Mouse (Mus musculus) heart, adult 2 months (tissue): Measurements from ENCODE around the gene Ccdc142. TPM values are rescaled to one million over a fixed set of nuclear protein-coding genes. Genes with fewer than 3 reads are reported as not detected.

Experiments
- DNase-seq, 2 experiments: peaks; one replicate each; pipeline ENCODE4 v3.0.0; 2021
- H3K27ac ChIP-seq: fragments of 200-600 bp; 2 replicates; pipeline ENCODE4 v1.8.1; 2022
- H3K27me3 ChIP-seq: fragments of 200-500 bp; 2 replicates; pipeline ENCODE4 v1.6.1; 2012; ENCODE audit warnings: mild to moderate bottlenecking, low read length, inconsistent platforms, mixed read lengths; ENCODE audit not compliant: control insufficient read depth, insufficient read depth
- H3K36me3 ChIP-seq: fragments of 200-500 bp; 2 replicates; pipeline ENCODE4 v1.6.1; 2012; ENCODE audit warnings: low read length, inconsistent platforms; ENCODE audit not compliant: control insufficient read depth, insufficient read depth
- H3K4me1 ChIP-seq: fragments of 200-500 bp; 2 replicates; pipeline ENCODE4 v1.6.1; 2011; ENCODE audit warnings: low read length; ENCODE audit not compliant: control insufficient read depth, insufficient read depth
- H3K4me3 ChIP-seq: fragments of 200-600 bp; 2 replicates; pipeline ENCODE4 v1.8.1; 2022
- H3K79me2 ChIP-seq: fragments of 200-500 bp; replicated peaks from 2 replicates; pipeline ENCODE4 v1.6.1; 2012; ENCODE audit warnings: mild to moderate bottlenecking, inconsistent platforms, low read length, moderate library complexity, mixed read lengths; ENCODE audit not compliant: control insufficient read depth, insufficient read depth
- H3K9ac ChIP-seq: fragments of 200-500 bp; 2 replicates; pipeline ENCODE4 v1.6.1; 2012; ENCODE audit warnings: low read depth, mild to moderate bottlenecking, control low read depth, inconsistent platforms, low read length, mixed read lengths
- CTCF ChIP-seq: fragments of 200-600 bp; IDR thresholded peaks from 2 replicates; pipeline ENCODE4 v1.8.1; 2022; ENCODE audit warnings: antibody characterized with exemption, mild to moderate bottlenecking, moderate library complexity
- EP300 ChIP-seq: fragments of 200-500 bp; IDR thresholded peaks from 2 replicates; pipeline ENCODE4 v1.6.1; 2011; ENCODE audit warnings: low read depth, low read length, control low read depth; ENCODE audit not compliant: insufficient read depth
- POLR2A ChIP-seq: fragments of 200-500 bp; IDR thresholded peaks from 2 replicates; pipeline ENCODE4 v1.6.1; 2011; ENCODE audit warnings: mild to moderate bottlenecking, low read depth, low read length, control low read depth; ENCODE audit not compliant: insufficient read depth
- WGBS: fragments of 180-500 bp; shearing (Covaris S2); methylation state at CpG from one replicate; pipeline ENCODE4 v1.1.7; 2018; 5-methylcytosine and 5-hydroxymethylcytosine counted together
- intact Hi-C: fragments of 180-260 bp; cut with DNase I; formaldehyde crosslinking; loops from one replicate; pipeline ENCODE4 v1.15.1; 2025
- long read RNA-seq: library from polyadenylated mRNA; stranded (forward); transcript quantifications from one replicate; pipeline ENCODE4 v2.0.0, GENCODE M21; 2021
- polyA plus RNA-seq: library from polyadenylated mRNA; depleted of rRNA; stranded (reverse); fragments of >200 nt; gene quantifications from 2 replicates; pipeline ENCODE4 v1.2.3, GENCODE M21; 2012; rRNA removed
- total RNA-seq, 2 experiments: library from RNA; stranded (reverse); gene quantifications; 2 replicates each; pipeline ENCODE4 v1.2.3; 2021

Ccdc142 gene
- total RNA-seq (1 to 10 TPM; 2.0 to 2.5 TPM), polyA plus RNA-seq (1.7 and 2.4 TPM in 2 replicates)
- long read RNA-seq = 0 reads

DNA sequence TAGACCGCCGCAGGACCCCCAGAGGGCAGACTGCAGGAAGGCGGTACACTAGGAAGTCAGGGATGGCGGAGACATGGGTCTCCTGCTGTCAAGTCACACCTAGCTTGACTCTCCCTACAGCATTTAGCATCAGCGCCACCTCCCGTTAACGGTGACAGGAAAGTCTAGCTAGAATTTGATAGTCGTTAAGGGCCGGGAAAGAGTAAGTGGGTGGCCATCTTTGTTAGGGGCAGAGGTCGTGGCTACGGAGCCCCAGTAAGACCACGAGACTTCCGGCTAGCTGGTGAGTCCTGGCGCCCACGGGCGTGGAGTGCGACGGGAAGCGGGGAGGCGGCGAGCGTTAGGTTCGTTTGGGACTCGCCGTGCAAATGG is at the start of gene Ccdc142, which contains the start of gene Gm42688:
TSS of gene Ccdc142 (plus strand) at position 286 of the 372 bp plus-strand sequence.
TSS of gene Gm42688 (plus strand) at position 302 of the 372 bp plus-strand sequence.
- peak within 1 kb of the TSS; percentile 72 for H3K4me3 ChIP-seq
- H3K27ac ChIP-seq = peak within 1 kb of the TSS; percentile 89
- TF ChIP-seq CTCF (peak; percentile 68), EP300 (peak; percentile 64; the same call in 1 of the 2 replicates), POLR2A (peak; percentile 68)
- no peaks in the 10 kb centered on the region for H3K36me3 ChIP-seq
- WGBS = under 1% methylated on average over 25 of the region's 25 CpGs
- intact Hi-C loops = loop anchor here (1.0 to 10.0 kb wide), 2 partner anchors 105 to 163 kb away; no protein-coding TSS in a partner anchor
- H3K27me3 ChIP-seq = no peaks in the 10 kb centered on the region
- peak within 1 kb of the TSS; percentile 91 for H3K9ac ChIP-seq
- peaks cover 4% of the 10 kb centered on the region for H3K4me1 ChIP-seq
- peak; percentile 89 to 92 for DNase-seq
- no peaks in the 10 kb centered on the region for H3K79me2 ChIP-seq

GRCm38 (mm10) chr6:83053136-83053960 is 48.1 kb upstream of the Ccdc142 start:
- Histone ChIP-seq H3K27ac (peak overlapping the region; percentile 93), H3K4me1 (peaks cover 8% of the 10 kb centered on the region), H3K36me3 (no peaks in the 10 kb centered on the region), H3K9ac (peak overlapping the region; percentile 75), H3K79me2 (no peaks in the 10 kb centered on the region; the same call in 1 of the 2 replicates), H3K4me3 (peak overlapping the region; percentile 88), H3K27me3 (no peaks in the 10 kb centered on the region; the same call in 1 of the 2 replicates)
- intact Hi-C loops = no loop called here
- no peak for TF ChIP-seq POLR2A
- no peak for TF ChIP-seq EP300
- no peak for TF ChIP-seq CTCF
- WGBS = 4% methylated on average over 26 of the region's 26 CpGs
- DNase-seq = peak; percentile 43

DNA sequence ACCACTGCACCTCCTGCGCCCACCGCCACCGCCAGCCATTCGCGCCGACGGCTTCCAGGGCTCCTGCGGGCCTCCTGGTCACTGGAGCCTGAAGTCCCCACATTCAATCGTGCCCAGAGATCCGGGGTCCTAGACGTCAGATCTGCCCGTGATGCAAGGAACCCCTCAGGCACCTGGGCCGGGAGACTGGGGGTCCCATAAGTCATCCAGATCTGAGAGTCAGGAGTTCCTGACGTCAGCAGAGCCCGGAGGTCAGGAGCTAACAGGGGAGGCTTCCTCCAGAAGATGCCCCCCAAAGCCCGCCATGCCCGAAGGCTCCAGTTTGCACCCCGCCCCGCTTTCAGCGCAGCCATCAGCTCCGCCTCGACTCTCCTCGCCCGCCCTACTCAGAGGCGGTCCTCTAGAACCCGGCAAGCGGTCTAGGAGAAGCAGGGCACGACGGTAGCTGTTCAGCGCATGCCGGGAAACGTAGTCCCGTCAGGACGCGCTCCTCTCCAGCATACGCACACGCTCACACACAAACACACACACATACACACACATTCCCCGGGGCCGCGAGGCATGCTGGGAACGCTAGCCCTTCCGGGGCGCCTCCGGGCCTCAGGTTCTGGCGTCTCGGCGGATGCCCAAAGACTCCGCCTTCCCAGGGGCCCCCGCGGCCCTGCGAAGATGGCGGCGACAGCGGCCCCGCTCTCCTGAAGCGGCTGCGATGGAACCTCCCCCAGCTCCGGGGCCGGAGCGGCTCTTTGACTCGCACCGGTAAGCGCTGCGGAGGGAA is 47.1 kb upstream of the Ccdc142 start, which contains the start of gene Aup1:
TSS of gene Aup1 (plus strand) at position 448 of the 778 bp plus-strand sequence.
- peaks cover 8% of the 10 kb centered on the region for H3K4me1 ChIP-seq
- H3K79me2 ChIP-seq = no peaks in the 10 kb centered on the region; the same call in 1 of the 2 replicates
- H3K4me3 ChIP-seq = peak within 1 kb of the TSS; percentile 88
- no peaks in the 10 kb centered on the region for H3K36me3 ChIP-seq
- peak within 1 kb of the TSS; percentile 93 for H3K27ac ChIP-seq
- peak; percentile 97 to 98 for DNase-seq
- peak within 1 kb of the TSS; percentile 92 for H3K9ac ChIP-seq
- TF ChIP-seq POLR2A (peak; percentile 75), EP300 (peak; percentile 90), CTCF (no peak)
- under 1% methylated on average over 64 of the region's 64 CpGs for WGBS
- intact Hi-C loops = loop anchor here (1.0 to 2.0 kb wide), 3 partner anchors 23 to 57 kb away; partner anchors contain the start of genes Mrpl53 and Pcgf1
- no peaks in the 10 kb centered on the region for H3K27me3 ChIP-seq

- intact Hi-C loops = loop anchor here (1.0 to 2.0 kb wide), 3 partner anchors 22 to 58 kb away; partner anchors contain the start of genes Mrpl53 and Pcgf1
- no peak for DNase-seq
- Histone ChIP-seq H3K4me1 (peaks cover 8% of the 10 kb centered on the region), H3K4me3 (peak within 1 kb of the TSS; percentile 88), H3K36me3 (no peaks in the 10 kb centered on the region), H3K27ac (peak within 1 kb of the TSS; percentile 93), H3K9ac (peak within 1 kb of the TSS; percentile 92), H3K27me3 (no peaks in the 10 kb centered on the region), H3K79me2 (no peaks in the 10 kb centered on the region; the same call in 1 of the 2 replicates)
- TF ChIP-seq POLR2A (no peak), CTCF (peak; percentile 53), EP300 (no peak)
- WGBS = under 1% methylated on average over 50 of the region's 50 CpGs
Observed at GRCm38 (mm10) chr6:83054871-83055431, 46.5 kb upstream of the Ccdc142 start, which contains the start of gene Htra2. Htra2 (minus strand) TSS chr6:83055273.

DNA sequence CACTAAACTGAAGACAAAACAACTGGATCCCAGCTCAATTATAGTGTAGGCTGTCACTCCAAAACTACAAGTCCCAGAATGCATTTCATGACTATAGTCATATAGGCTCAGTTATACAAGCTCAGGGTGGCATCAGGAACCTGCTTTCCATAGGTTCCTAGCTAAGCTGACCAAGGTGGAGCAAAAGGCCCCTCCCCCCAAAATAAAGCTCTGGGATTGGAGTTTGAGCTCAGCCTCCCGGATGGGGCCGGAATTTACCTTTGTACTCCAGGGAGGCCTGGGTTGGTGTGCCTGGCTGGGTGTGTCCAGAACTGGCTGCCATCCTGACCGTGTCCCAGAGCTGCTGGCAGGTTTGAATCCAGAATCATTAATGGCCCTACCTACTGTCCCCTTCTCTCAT is 43.6 kb upstream of the Ccdc142 start, which contains the start of gene Dqx1:
TSS of gene Dqx1 (plus strand) at position 55 of the 400 bp plus-strand sequence.
- no peak within 1 kb of the TSS for H3K9ac ChIP-seq
- no peak for TF ChIP-seq EP300
- TF ChIP-seq CTCF = no peak
- TF ChIP-seq POLR2A = no peak

More for the DNA sequence above, 43.6 kb upstream of the Ccdc142 start, which contains the start of gene Dqx1:
- Histone ChIP-seq H3K27me3 (no peaks in the 10 kb centered on the region), H3K36me3 (no peaks in the 10 kb centered on the region), H3K27ac (no peak within 1 kb of the TSS), H3K4me3 (no peak within 1 kb of the TSS), H3K4me1 (peaks cover 7% of the 10 kb centered on the region), H3K79me2 (no peaks in the 10 kb centered on the region; the same call in 1 of the 2 replicates)
- 72% methylated on average over 3 of the region's 3 CpGs for WGBS
- intact Hi-C loops = no loop called here
- DNase-seq = no peak
